Mouse (Mus musculus) liver, adult 2 months (tissue): ENCODE measurements around the gene Nfatc4. TPM values are rescaled to one million over a fixed set of nuclear protein-coding genes. Genes with fewer than 3 reads are reported as not detected.
A peak's percentile ranks its signal among the peaks of the same experiment; 100 is the strongest.

Source experiments
- DNase-seq: peaks from one replicate; pipeline ENCODE4 v3.0.0-alpha.2; 2011; ENCODE audit warnings: low read depth, low spot score; ENCODE audit errors: extremely low read depth
- H3K27ac ChIP-seq: fragments of 200-500 bp; replicated peaks from 2 replicates; pipeline ENCODE4 v1.5.1; 2012; ENCODE audit warnings: low read depth, mild to moderate bottlenecking, control low read depth, inconsistent platforms, low read length; ENCODE audit not compliant: insufficient read depth
- H3K27me3 ChIP-seq: fragments of 200-500 bp; 2 replicates; pipeline ENCODE4 v1.6.1; 2012; ENCODE audit warnings: mild to moderate bottlenecking, moderate library complexity, low read length, inconsistent platforms; ENCODE audit not compliant: control insufficient read depth, insufficient read depth
- H3K36me3 ChIP-seq: fragments of 200-500 bp; 2 replicates; pipeline ENCODE4 v1.6.1; 2012; ENCODE audit warnings: low read length, inconsistent platforms; ENCODE audit not compliant: control insufficient read depth, insufficient read depth
- H3K4me1 ChIP-seq: fragments of 200-500 bp; 2 replicates; pipeline ENCODE4 v1.6.1; 2011; ENCODE audit warnings: low read length; ENCODE audit not compliant: control insufficient read depth, insufficient read depth
- H3K4me3 ChIP-seq: fragments of 200-500 bp; 2 replicates; pipeline ENCODE4 v1.5.1; 2011; ENCODE audit warnings: low read depth, mild to moderate bottlenecking, control low read depth, low read length, moderate library complexity; ENCODE audit not compliant: insufficient read depth
- H3K79me2 ChIP-seq: fragments of 200-500 bp; 2 replicates; pipeline ENCODE4 v1.6.1; 2012; ENCODE audit warnings: inconsistent platforms, mild to moderate bottlenecking, low read length, moderate library complexity; ENCODE audit not compliant: control insufficient read depth, insufficient read depth
- H3K9ac ChIP-seq: fragments of 200-500 bp; 2 replicates; pipeline ENCODE4 v1.6.1; 2012; ENCODE audit warnings: low read depth, mild to moderate bottlenecking, control low read depth, inconsistent platforms, low read length
- CTCF ChIP-seq: fragments of 200-500 bp; IDR thresholded peaks from 2 replicates; pipeline ENCODE4 v1.5.1; 2011; ENCODE audit warnings: low read depth, low read length, control low read depth
- POLR2A ChIP-seq: fragments of 200-500 bp; IDR thresholded peaks from 2 replicates; pipeline ENCODE4 v1.6.1; 2011; ENCODE audit warnings: low read length, control low read depth; ENCODE audit not compliant: insufficient read depth; ENCODE audit errors: extremely low read depth
- WGBS: fragments of 180-500 bp; shearing (Covaris S2); methylation state at CpG from one replicate; pipeline ENCODE4 v1.1.7; 2018; 5-methylcytosine and 5-hydroxymethylcytosine counted together
- polyA plus RNA-seq: library from polyadenylated mRNA; depleted of rRNA; stranded (reverse); fragments of >200 nt; gene quantifications from 2 replicates; pipeline ENCODE4 v1.2.3, GENCODE M21; 2012
- total RNA-seq: library from RNA; depleted of rRNA; stranded (reverse); fragments of >200 nt; gene quantifications from 2 replicates; pipeline ENCODE4 v1.2.3, GENCODE M21; 2014

Gene Nfatc4
- total and polyA plus RNA-seq, 2 experiments, result 0.18 to 0.43 TPM

- Histone ChIP-seq H3K4me3 (peak overlapping the region; percentile 41), H3K27me3 (peaks cover 4% of the 10 kb centered on the region; the same call in 1 of the 2 replicates), H3K4me1 (no peaks in the 10 kb centered on the region), H3K27ac (no peak overlapping the region), H3K9ac (peak overlapping the region; percentile 27; the same call in 1 of the 2 replicates), H3K36me3 (no peaks in the 10 kb centered on the region), H3K79me2 (no peaks in the 10 kb centered on the region)
- no peak for TF ChIP-seq POLR2A
- WGBS, result 14% methylated on average over 32 of the region's 32 CpGs
- no peak for DNase-seq
Observed at GRCm38 (mm10) chr14:55824481-55825215, 1.7 kb downstream of the Nfatc4 start.

GRCm38 (mm10) chr14:55825216-55826051 is 2.5 kb downstream of the Nfatc4 start:
- 9% methylated on average over 25 of the region's 37 CpGs for WGBS

GRCm38 (mm10) chr14:55826142-55826541 is 3.2 kb downstream of the Nfatc4 start:
- H3K27me3 ChIP-seq, result peaks cover 4% of the 10 kb centered on the region; the same call in 1 of the 2 replicates

More at GRCm38 (mm10) chr14:55825216-55826051, 2.5 kb downstream of the Nfatc4 start:
- H3K36me3 ChIP-seq, result no peaks in the 10 kb centered on the region
- TF ChIP-seq CTCF (no peak), POLR2A (no peak)
- H3K79me2 ChIP-seq, result no peaks in the 10 kb centered on the region
- no peak overlapping the region for H3K27ac ChIP-seq
- H3K4me3 ChIP-seq, result peak overlapping the region; percentile 44
- H3K27me3 ChIP-seq, result peaks cover 4% of the 10 kb centered on the region; the same call in 1 of the 2 replicates
- DNase-seq, result no peak
- no peaks in the 10 kb centered on the region for H3K4me1 ChIP-seq
- H3K9ac ChIP-seq, result peak overlapping the region; percentile 42; the same call in 1 of the 2 replicates

GRCm38 (mm10) chr14:55826551-55827340 is 3.8 kb downstream of the Nfatc4 start:
- Histone ChIP-seq H3K36me3 (no peaks in the 10 kb centered on the region), H3K4me1 (no peaks in the 10 kb centered on the region), H3K27ac (no peak overlapping the region), H3K27me3 (peaks cover 4% of the 10 kb centered on the region; the same call in 1 of the 2 replicates), H3K79me2 (no peaks in the 10 kb centered on the region), H3K9ac (no peak overlapping the region), H3K4me3 (no peak overlapping the region)
- 52% methylated on average over 41 of the region's 41 CpGs for WGBS
- DNase-seq, result no peak
- TF ChIP-seq CTCF, result no peak
- TF ChIP-seq POLR2A, result no peak

More at GRCm38 (mm10) chr14:55826142-55826541, 3.2 kb downstream of the Nfatc4 start:
- Histone ChIP-seq H3K4me1 (no peaks in the 10 kb centered on the region), H3K27ac (no peak overlapping the region), H3K4me3 (no peak overlapping the region), H3K36me3 (no peaks in the 10 kb centered on the region), H3K9ac (no peak overlapping the region), H3K79me2 (no peaks in the 10 kb centered on the region)
- TF ChIP-seq CTCF, result no peak
- no peak for TF ChIP-seq POLR2A
- no peak for DNase-seq
- WGBS, result 23% methylated on average over 15 of the region's 15 CpGs

GRCm38 (mm10) chr14:55828716-55829263 is 5.8 kb downstream of the Nfatc4 start:
- DNase-seq, result no peak
- WGBS, result 55% methylated on average over 3 of the region's 3 CpGs

More at GRCm38 (mm10) chr14:55828716-55829263, 5.8 kb downstream of the Nfatc4 start:
- no peak for TF ChIP-seq CTCF
- TF ChIP-seq POLR2A, result no peak
- Histone ChIP-seq H3K27ac (no peak overlapping the region), H3K4me3 (no peak overlapping the region), H3K4me1 (no peaks in the 10 kb centered on the region), H3K27me3 (peaks cover 4% of the 10 kb centered on the region; the same call in 1 of the 2 replicates), H3K9ac (no peak overlapping the region), H3K36me3 (no peaks in the 10 kb centered on the region), H3K79me2 (no peaks in the 10 kb centered on the region)
